Mouse (Mus musculus) spleen, postnatal 36 days (tissue): ENCODE data around the gene Pomgnt1.

Experiments used
- DNase-seq, 2 experiments: peaks; one replicate each; pipeline ENCODE4 v3.0.0; 2022; ENCODE audit warnings: low spot score in 2 of 2, mixed read lengths in 1 of 2

Pomgnt1 gene

GRCm38 (mm10) chr4:116173072-116173471, 49.4 kb downstream of the Pomgnt1 start, which contains the start of the genes 1700042G07Rik and Gm49337:
1700042G07Rik (plus strand) TSS chr4:116173372.
Gm49337 (plus strand) TSS chr4:116173384.
- no peak for DNase-seq

- no peak for DNase-seq
Measured at GRCm38 (mm10) chr4:116173752-116174151, 50.1 kb downstream of the Pomgnt1 start.

GRCm38 (mm10) chr4:116174466-116175116, 51.0 kb downstream of the Pomgnt1 start:
- no peak for DNase-seq

GRCm38 (mm10) chr4:116175136-116175535, 51.5 kb downstream of the Pomgnt1 start:
- no peak for DNase-seq

GRCm38 (mm10) chr4:116175711-116176542, 52.3 kb downstream of the Pomgnt1 start:
- no peak for DNase-seq

- DNase-seq = peak; percentile 27 to 28
Measured at GRCm38 (mm10) chr4:116176543-116176988, 52.9 kb downstream of the Pomgnt1 start.

- peak; percentile 65 to 70 for DNase-seq
Measured at GRCm38 (mm10) chr4:116177140-116177539, 53.5 kb downstream of the Pomgnt1 start.

- no peak for DNase-seq
Measured at GRCm38 (mm10) chr4:116182079-116182478, 58.4 kb downstream of the Pomgnt1 start.

GRCm38 (mm10) chr4:116182745-116183144, 59.1 kb downstream of the Pomgnt1 start:
- no peak for DNase-seq

- no peak for DNase-seq
Measured at GRCm38 (mm10) chr4:116185083-116185482, 61.4 kb downstream of the Pomgnt1 start.

- DNase-seq = no peak
Measured at GRCm38 (mm10) chr4:116192286-116192835, 68.7 kb downstream of the Pomgnt1 start.

- peak; percentile 8 to 31 for DNase-seq
Measured at GRCm38 (mm10) chr4:116193583-116194383, 70.1 kb downstream of the Pomgnt1 start.

GRCm38 (mm10) chr4:116198422-116198821, 74.8 kb downstream of the Pomgnt1 start:
- no peak for DNase-seq

- DNase-seq = no peak
Measured at GRCm38 (mm10) chr4:116204422-116204821, 80.8 kb downstream of the Pomgnt1 start.

- no peak for DNase-seq
Measured at GRCm38 (mm10) chr4:116206531-116206930, 82.9 kb downstream of the Pomgnt1 start.

- DNase-seq = no peak
Measured at GRCm38 (mm10) chr4:116208891-116209290, 85.3 kb downstream of the Pomgnt1 start.
